Mouse (Mus musculus) inflammation-experienced regulatory T-cells, adult 6 months (primary cell): Measurements from ENCODE around the gene Fv1. TPM values are rescaled to one million over a fixed set of nuclear protein-coding genes. Genes with fewer than 3 reads are reported as not detected.

Source experiments
- ATAC-seq: one replicate; pipeline ENCODE4 v1.8.0; 2017
- polyA plus RNA-seq, 3 experiments: library from polyadenylated mRNA; unstranded; fragments of 100-300 nt; shearing (Covaris generic); gene quantifications; one replicate each; pipeline ENCODE4 v1.2.1; 2017

The Fv1 gene
- polyA plus RNA-seq, 3 experiments from 2014 or later, result 4.0 to 8.1 (median 4.5) TPM

- no peak for ATAC-seq
Measured at GRCm38 (mm10) chr4:147886158-147886557, 17.4 kb downstream of the Fv1 start.

GRCm38 (mm10) chr4:147887277-147887676, 18.5 kb downstream of the Fv1 start:
- no peak for ATAC-seq

DNA sequence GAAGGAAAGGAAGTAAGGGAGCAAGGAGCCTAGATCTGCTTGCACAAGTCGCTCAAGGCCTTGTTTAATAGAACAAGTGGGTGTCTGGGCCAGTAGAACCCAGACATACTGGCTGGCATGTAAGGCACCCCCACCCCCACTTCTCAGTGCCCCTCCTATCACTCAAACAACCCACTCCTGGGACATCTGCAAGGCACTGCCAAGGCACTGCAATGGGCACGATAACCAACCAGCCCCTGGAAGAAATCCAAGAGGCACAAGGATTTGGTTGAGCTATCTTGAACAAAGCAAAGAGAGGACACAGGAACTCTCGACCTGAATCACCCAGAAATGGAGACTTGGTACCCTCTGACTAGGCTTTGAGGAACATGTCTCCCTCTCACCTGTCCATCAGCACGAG, 19.5 kb downstream of the Fv1 start:
- ATAC-seq, result no peak

DNA sequence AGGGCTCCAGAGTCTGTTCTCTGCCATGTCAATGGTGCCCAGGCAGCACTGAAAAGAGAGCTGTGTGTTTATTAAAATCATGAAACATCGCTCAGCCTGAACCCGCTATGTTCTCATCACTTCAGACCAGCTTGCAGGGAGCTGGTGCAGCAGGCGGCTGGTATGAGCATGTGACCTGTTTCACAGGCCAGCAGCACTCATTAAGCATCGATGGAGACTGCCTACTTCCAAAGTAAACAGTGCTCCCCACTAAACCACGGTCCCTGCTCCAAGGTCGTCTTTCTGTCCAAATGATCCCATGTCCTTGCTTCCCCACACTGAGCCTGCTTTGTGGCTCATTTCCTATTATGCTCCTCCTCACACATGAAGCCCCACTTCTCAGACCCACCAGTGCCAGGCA, 21.6 kb downstream of the Fv1 start:
- ATAC-seq, result no peak

DNA sequence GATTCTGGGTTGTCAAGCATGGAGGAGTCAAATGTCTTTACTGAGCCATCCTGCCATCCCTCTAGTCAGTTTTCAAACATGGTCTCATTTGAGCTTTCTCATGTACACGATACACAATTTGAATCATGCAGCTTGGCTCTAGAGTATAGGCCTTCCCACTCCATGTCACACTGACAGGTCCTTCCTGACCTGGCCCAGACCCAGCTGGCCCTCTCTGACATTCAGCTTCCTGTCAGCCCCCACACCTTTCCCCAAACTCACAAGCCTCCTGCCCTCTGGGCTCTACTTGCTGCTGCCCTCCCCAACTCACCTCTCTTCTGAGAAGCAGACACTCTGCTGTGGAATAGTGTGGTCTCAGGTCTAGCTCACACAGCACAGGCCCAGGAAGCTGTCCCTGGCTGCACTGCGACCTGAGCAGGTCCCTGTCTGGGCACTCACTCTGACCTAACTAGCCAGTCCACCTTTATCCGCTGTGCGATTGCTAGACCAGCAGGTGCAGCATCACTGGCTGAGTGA, 27.1 kb downstream of the Fv1 start:
- no peak for ATAC-seq

DNA sequence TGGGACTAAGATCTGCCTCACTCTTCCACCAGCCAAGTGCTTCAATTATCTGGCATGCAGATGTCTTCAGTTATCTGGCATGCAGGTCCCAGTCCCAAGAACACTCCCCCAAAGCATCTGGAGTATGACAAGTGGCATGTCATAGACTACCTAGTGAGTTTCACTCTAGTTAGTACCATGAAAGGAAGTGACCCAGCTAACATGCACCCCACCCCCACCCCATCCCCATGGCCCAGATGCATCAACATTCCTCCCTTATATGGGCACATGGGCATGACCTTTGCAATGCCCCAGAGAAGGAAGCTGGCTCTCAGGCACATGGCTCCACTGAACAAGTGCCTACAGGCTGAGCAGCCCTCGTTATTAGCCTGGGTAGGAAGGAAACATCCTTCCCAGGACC, 27.6 kb downstream of the Fv1 start:
- no peak for ATAC-seq

DNA sequence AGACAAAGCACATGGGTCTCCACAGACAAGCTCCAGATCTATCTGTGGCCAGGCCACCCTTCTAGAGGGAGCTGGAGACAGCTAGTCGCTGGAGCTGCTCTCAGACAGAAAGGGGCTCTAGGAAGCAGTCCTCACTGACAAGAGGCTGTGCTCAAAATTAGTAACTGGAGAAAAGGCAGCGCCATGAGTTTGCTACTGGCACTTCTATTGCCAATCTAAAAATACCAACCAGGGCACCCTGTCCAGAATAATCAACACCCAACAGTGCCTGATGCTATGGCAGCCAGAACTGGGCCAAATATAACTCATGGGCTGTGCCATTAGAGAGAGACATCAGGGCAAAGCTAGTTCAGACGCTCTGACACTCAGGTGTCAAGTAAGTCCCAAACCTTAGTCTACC, 28.6 kb downstream of the Fv1 start:
- no peak for ATAC-seq

DNA sequence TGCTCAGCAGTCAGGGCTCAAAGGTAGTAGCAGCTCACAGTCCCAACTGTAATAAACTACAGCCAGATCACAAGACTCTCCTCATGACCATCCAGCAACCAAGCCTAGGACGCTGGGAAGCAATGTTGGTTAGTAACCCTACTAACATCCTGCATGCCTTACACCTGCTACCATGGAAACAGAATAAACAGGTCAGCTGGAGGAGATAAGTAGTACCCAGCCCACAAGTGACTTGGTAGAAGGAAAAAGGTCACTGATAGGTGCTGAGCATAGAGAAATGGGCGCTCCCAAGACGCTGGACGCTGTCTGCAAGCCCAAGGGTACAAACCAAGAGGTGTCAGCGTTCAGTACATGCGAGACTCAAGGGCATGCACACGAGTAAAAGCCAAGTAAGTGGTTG, 31.7 kb downstream of the Fv1 start:
- ATAC-seq, result no peak

- no peak for ATAC-seq
Measured at GRCm38 (mm10) chr4:147902906-147903500, 34.2 kb downstream of the Fv1 start.

GRCm38 (mm10) chr4:147903601-147904000, 34.8 kb downstream of the Fv1 start:
- no peak for ATAC-seq

DNA sequence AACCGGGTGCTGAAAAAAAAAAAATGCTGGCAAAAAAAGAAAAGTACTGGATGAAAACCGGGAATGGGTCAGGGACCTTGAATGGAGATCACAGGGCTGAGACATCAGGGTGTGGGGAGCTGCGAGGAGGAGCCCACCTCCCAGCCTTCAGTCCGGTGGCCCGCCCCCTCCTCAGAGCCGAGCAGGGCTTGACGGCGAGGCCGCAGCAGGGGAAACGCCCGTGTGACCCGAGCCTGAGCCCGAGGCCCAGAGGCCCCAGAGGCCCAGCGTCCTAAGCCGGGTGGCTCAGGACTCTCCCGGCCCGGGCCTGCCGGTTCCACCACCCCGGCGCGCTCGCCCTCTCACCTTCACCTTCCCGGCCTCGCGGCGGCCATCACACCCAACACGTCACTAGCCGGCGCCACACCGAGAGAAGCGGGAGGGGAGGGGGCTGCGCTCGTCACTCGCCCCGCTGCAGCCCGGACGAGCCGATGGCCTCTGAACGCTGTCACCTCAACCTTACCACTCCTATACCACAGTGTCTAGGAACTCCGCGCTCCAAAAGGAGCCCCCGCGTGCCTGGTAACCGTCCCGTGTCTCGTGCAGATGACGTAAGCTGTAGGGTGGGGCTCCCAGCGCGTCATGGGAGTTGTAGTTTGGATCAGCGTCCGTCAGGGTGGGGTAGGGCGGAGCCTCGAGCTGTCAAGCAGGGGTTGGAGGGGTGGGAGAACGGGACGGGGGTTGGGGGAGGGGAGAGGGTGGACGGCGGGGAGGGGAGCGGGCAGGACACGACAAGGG, 35.7 kb downstream of the Fv1 start, which contains the start of gene Mfn2:
Gene Mfn2 (minus strand): TSS at position 392 of the 777 bp plus-strand sequence.
- ATAC-seq, result peak; percentile 95

- no peak for ATAC-seq
Measured at GRCm38 (mm10) chr4:147905090-147905659, 36.4 kb downstream of the Fv1 start.

GRCm38 (mm10) chr4:147906230-147906629, 37.5 kb downstream of the Fv1 start:
- no peak for ATAC-seq

- no peak for ATAC-seq
Measured at GRCm38 (mm10) chr4:147909486-147909885, 40.7 kb downstream of the Fv1 start.

- ATAC-seq, result peak; percentile 75
Measured at GRCm38 (mm10) chr4:147918459-147919121, 49.8 kb downstream of the Fv1 start.

Other genes with a start within 250 kb of the Fv1 start
- gene Zfp979, start 226.5 kb upstream of the Fv1 start, polyA plus RNA-seq, result under 1 TPM in 2 of 3 experiments, not detected in 1; 0.20 to 0.58 TPM
- gene Zfp534, start 166.4 kb upstream of the Fv1 start, polyA plus RNA-seq, result 1 to 10 TPM in 1 of 3 experiments, under 1 TPM in 1, not detected in 1; 0.79 to 2.3 TPM
- 10 to 100 TPM; 18.6 to 25.6 (median 23.7) TPM for gene Zfp984, start 59.2 kb upstream of the Fv1 start, polyA plus RNA-seq
- 10 to 100 TPM in 1 of 3 experiments, 1 to 10 TPM in 2; 5.5 to 10.0 (median 7.5) TPM for gene Zfp933, start 20.6 kb upstream of the Fv1 start, polyA plus RNA-seq
- gene Miip, start 163 bp upstream of the Fv1 start, polyA plus RNA-seq, result 100 to 1,000 TPM in 1 of 3 experiments, 10 to 100 TPM in 2; 59.0 to 116 (median 71.4) TPM
- gene Mfn2, start 35.7 kb downstream of the Fv1 start, polyA plus RNA-seq, result 10 to 100 TPM; 20.5 to 25.5 (median 21.2) TPM
- gene Plod1, start 67.8 kb downstream of the Fv1 start, polyA plus RNA-seq, result 1 to 10 TPM; 1.3 to 4.5 (median 3.1) TPM
- 10 to 100 TPM in 1 of 3 experiments, 1 to 10 TPM in 2; 7.2 to 11.6 (median 8.3) TPM for gene 2510039O18Rik, start 71.9 kb downstream of the Fv1 start, polyA plus RNA-seq
- not detected for gene Nppb, start 116.8 kb downstream of the Fv1 start, polyA plus RNA-seq
- not detected for gene Nppa, start 131.7 kb downstream of the Fv1 start, polyA plus RNA-seq
- gene Clcn6, start 169.8 kb downstream of the Fv1 start, polyA plus RNA-seq, result 1 to 10 TPM; 3.8 to 7.0 (median 6.3) TPM
- gene Mthfr, start 170.1 kb downstream of the Fv1 start, polyA plus RNA-seq, result 10 to 100 TPM in 1 of 3 experiments, 1 to 10 TPM in 2; 9.2 to 12.0 (median 9.5) TPM
- gene Agtrap, start 219.1 kb downstream of the Fv1 start, polyA plus RNA-seq, result 10 to 100 TPM; 13.3 to 21.5 (median 14.3) TPM